Mouse (Mus musculus) kidney, adult 11 months (tissue): ENCODE measurements around the gene Cux1.

Source experiments
- DNase-seq: peaks from one replicate; pipeline ENCODE4 v3.0.0; 2022

Gene Cux1

DNA sequence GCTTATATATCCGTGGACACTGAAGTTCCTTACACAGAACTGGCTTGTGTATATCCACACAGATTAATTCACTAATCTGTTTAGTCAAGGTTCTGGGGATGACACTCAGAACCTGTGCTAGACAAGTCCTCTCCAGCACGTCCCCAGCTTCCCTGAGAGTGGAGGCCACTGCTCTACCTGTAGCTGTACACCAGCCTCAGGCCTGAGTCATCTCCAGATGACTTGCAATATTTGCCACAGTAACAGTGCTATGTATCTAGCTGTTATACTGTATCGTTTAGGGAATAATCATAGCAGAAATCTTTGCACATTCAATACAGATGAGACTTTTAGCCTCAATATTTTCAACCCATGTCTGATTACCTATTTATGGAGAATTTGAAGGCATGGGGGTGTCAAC lies 146.0 kb downstream of the Cux1 start:
- DNase-seq: no peak

DNA sequence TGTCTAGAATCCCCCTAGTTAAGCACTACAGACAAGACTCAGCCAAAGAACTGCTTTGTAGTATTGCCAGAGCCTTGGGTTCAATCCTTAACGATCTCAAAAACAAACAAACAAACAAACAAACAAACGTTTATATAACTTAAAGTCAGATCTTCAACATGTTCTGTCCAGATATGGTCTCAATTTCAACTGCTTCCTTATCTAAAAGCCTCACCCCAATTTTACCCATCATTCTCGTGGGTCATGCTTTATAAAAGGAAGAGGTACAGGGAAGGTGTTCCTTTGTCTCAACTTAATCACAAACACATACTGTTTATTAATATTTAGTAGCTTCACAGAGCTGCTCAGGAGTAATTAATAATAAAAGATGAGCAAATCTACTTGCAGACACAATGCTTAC lies 146.9 kb downstream of the Cux1 start:
- no peak for DNase-seq

DNA sequence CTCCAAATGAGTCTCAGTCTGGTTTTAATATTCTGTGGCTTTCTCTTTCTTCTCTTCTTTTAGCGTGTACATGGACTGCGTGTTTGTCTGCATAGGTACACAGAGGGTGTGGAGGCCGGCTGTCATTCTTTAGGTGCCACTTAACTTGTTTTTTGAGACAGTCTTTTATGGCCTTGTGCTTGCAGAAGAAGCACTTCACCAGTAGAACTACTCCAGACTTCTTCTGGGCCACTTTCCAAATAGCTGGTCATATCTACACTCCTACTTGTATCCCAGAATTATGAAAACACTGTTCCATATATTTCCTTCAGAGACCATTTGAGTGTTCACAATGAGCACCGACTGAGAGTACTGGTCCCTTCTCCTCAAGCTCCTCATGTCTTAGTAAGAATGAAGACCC lies 149.4 kb downstream of the Cux1 start:
- no peak for DNase-seq

DNA sequence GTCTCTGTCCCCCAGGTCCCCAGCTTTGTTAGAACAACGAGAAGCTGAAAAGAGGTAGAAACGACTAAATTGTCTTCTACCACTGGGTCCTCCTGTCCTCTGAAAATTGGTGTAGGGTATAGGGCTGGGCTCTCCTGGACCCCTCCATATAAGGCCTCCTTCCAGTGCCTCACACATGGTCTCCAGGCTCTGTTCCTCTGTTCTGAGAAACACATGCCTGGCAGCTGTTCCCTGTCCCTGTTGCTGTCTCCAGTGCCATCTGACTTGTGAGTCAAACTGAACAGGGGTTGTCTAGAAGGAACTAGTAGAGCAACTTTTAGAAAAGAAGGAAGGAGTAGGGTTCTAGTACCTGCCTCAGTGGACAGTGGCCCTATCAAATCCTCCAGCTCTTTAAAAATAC lies 152.8 kb downstream of the Cux1 start:
- no peak for DNase-seq

DNA sequence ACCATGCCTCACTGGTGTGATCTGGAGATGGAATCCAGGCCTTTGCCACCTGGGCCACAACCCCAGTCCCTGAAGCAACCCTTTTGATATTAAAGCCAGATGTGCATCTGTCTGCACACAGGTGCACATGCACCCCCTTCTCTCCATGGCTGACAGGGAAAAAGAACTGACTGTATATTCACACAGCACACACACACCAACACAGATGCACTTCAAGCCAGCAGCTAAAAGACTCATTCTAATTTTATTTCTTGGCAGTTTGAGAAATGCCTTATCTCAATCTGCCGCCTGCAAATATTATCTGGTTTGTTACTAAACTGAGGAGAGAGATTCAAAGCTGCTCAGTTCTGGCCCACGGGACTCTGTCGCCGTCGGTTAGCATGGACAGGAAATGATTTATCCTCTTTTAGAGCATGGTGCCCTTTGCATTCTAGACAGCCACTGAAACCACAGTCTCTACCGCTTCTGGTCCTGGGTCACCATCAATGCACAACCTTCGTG lies 156.6 kb downstream of the Cux1 start:
- no peak for DNase-seq

DNA sequence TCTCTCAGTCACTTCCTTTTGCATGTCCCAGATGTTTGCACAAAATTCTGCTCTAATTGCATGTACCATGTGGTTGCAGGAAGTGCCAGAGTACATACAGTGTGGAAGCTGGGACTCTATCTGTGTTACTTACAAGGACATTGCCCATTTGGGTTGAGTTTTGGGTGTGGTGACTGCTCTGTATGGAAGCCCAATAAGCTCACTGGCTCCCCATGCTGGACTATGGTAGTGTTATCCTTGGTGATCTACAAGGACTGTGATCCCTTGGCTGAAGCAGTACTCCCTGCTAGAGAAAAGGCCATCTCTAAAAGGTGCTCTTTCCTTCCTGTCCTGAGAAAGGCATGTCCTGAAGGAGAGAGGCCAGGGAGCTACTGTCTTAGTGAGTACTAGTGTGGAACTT lies 160.9 kb downstream of the Cux1 start:
- DNase-seq: no peak

DNA sequence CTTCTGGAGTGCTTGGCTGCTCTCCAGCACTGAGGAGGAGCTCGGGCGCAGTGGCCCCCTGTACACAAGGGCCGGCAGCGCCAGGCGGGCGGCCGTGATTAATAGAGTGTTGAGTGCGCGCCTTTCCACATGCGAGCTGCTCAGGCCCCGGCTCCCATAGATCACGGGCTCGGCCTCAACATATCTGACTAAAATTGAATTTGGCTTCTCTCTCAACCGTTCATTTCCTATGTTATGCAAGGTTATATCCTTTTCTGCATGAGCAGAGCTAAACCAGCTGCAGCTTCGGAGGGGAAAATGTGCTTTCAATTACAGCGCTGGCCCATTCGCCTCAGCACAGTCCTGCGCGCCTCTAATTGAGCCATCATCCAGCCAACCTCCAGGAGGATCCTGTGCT lies 163.7 kb downstream of the Cux1 start:
- DNase-seq: peak; percentile 66

DNA sequence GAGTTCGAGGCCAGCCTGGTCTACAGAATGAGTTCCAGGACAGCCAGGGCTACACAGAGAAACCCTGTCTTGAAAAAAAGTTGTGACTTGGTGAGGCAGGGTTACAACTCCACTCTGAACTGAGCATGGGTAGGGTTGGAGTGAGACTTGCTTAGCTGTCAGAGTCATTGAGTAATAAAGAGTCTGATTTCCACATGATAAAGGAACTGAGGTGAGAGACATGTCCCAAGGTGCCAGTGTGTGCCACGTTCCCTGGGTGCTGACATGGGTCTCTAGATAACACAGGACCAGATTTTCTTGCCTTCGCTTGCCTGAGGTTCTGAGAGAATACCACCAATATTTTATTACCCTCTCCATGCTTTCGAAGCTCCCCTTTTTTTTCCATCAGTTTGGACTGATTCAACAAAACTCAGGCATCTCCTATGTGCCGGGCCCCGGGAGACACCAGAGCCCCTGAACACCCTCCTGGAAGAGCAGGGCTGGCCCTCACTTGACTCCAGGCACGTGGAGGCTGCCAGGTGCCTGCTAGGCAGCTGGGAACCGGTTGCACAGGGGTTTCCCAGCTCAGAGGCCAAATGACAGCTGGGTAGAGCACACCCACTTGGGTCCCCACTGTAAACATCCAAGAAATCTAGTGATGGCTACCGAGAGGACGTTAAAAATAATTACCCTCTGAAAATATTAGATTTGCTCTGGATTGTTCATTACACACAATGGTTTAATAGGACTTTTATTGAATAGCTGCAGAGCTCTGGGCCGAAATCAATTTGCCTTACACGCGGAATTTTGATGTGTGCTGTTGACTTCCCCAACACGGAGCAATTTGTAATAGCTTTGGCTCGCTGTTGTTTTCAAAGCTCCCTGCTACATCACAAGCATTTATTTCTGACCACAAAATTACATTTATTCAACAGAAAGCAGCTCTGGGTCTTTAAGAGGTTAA lies 164.4 kb downstream of the Cux1 start:
- DNase-seq: no peak

DNA sequence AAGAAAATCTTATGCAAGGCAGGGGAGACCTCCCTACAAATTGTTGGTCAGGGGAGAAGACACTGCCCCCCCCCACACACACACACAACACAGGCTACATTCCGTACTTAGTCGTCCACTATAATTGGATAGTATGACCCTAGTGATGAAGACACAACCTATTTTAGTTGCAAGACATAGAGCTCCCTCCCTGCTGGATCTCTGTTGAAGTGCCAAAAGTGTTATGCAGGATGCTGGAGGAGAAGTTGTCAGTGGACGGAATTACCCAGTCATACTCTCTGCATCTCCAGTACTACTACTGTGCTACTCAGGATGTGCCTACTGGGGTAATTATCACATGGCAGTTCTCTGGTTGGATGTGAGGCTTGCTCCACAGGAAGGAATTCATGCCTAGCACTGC lies 168.6 kb downstream of the Cux1 start:
- DNase-seq: no peak

DNA sequence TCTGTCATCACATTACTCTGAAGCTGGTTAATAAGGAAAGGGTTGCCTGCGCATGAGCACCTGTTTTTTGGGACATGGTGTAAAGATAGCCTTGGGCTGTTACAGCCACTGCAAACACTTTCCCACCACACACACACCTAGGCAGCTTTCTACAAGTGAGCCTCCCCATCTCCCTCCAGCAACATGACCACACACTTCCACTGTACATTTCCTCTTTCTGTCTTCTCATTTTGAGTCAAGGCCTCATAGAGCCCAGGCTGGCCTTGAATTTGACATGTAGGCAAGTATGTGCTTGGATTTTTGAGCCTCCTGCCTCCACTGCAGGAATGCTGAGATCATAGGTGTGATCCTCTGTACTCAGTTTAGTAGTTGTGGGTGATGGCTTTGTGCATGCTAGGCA lies 170.6 kb downstream of the Cux1 start:
- no peak for DNase-seq

DNA sequence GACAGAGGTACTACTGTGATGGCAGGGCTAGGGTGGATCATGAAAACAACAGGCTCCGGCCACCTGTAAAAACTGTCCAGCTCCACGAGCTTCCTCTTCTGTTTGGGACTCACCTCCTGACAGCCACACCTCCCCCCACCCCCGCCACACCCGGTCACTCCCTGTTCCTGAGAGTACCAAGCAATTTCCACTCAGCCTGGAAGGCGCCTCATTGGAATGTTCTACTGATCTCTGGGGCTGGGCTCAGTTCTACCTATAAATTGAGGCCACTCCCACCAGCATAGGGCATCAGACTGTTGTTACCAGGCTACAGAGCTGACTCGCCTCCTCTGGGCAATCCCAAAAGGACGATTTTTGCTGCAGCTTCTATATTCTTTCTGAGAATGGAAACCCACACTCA lies 171.0 kb downstream of the Cux1 start:
- DNase-seq: peak; percentile 22

DNA sequence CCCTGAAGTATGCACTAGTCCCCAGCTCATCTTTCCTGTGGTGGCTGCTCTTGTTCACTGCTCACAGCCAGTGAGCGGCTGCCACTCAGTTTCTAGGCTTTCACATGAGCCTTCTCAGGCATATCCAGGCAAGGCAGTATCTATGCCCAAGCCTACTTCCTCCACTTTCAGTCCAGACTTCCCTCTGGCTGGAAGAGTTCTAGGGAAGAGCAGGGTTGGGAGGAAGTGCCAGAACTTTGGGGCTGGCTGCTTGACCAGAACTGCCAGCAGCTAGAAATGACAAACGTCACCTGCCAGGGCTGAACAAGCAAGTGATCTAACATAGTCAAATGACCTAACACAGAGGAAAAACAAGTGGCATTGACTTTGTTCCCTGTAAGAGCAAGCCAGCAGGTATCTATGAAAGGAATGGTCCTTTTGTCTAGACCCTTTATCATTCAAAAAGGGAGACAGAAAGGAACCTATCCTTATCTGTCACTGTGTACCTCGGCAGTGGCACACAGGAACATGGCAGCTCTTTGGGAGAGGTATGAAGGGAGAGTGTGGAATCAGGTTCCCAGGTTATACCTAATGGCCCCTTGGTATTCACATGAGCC lies 171.6 kb downstream of the Cux1 start:
- no peak for DNase-seq

DNA sequence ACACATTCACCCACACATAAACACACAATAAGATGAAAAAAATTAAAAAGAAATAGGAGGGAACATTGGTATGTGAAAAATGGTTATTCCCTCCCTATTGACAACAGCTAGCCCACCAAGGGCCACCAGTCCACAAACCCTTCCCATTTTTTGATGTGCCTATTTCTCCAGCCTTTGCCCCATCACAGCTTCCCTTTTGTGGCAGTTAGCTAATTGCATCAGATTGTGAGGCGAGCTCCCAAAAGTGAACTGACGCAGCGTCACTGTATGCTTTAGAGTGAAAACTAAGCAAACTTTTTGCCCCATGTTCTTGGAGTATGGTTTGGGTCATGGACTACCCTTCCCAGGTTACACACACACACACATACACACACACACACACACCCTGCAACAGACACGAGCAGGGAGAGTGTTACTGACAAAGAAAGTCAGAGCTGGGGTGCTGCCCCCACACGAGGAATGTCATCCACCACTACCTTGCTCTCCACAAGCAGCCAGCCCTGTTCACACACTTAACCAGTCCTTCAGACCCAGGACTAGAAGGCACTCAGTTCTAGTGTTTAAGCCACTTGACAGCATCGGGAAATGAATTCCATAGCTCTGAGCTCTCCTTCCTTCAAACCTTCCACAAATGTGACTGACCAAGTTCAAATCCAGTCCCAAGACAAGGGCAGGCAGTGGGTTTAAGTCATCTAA lies 172.6 kb downstream of the Cux1 start:
- DNase-seq: no peak

DNA sequence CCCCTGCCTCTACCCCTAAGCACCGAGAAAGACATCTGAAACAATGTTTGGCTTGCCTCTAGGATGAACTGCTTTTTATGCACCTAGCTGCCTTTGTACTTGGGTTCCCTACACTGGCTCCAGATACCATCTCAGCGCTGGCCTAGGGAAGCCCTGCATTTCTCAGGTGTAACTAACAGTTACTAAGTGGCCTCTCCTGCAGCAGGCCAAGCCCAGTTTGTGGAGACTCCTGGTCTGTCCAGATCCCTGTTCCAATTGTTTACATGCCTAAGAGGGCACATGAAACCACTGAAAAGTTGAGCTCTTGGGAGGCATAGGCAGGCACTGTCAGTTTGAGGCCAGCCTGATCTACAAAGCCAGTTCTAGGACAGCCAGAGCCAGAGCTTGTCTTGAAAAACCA lies 173.7 kb downstream of the Cux1 start:
- DNase-seq: no peak

DNA sequence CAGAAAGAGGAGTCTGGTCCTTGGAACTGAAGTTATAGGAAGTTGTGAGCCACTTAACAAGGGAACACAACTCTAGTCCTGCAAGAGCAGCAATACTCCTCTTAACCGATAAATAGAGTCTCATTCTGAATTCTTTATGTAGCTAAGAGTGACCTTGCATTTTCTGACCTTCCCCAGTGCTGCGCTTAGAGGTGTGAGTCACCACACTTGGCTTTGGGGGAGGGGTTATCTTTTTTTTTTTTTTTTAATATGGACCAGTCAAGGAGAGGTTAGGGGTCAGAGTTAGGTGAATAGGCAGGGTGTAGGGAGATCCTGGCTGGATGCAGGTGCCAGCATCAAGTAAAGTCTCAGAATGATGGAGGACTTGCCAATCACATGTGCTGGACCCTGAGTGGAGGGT lies 180.5 kb downstream of the Cux1 start:
- DNase-seq: no peak

DNA sequence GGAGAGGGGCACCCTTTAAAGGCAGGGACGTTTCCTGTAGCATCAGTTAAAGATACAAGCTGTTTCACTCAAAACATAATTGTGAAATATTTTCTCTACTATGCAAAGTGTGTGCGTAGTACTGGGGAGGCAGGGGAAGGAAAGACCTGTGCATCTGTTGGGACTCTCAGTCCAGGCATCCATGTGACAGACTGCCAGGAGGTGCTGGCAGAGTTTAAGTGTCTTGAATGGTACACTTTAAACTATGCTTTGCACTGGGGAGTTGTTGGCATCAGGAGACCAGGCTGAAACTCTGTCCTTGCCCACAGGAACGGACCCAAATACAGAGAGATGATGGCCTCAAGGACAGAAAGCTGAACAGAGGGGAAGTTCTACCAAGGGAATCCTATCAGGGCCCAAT lies 182.1 kb downstream of the Cux1 start:
- no peak for DNase-seq

DNA sequence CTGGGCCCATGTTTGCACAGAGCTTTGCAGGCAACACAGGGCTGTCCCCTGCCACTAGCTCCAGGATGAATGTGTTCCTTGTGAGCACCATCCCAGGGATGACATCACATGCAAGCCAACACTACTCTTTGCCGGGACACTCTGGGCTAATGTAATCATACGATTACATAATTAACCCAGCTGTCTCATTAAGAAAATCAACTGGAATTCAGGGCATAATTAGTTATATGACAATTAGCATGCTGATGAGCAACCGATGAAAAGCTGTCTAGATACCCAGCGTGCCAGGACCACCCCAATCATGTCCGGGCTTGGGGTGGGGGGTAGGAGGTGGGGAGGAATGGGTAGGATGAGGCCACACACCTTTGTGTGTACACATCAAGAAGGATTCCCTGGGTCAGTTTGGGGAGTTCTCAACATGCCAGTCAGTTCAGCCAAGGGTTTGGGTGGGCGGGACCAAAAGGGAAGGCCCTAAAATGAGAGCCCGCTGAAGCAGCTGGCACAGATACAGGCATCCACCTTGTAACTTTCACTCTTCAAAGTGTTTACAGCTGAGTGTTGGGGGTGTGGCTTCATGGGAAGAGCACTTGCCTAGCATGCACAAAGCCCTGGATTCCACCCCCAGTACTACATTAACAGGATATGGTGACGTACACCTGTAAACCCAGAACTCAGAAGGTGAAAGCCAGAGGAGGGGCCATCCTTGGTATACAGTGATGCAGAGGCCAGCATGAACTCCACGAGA lies 184.9 kb downstream of the Cux1 start:
- DNase-seq: no peak

DNA sequence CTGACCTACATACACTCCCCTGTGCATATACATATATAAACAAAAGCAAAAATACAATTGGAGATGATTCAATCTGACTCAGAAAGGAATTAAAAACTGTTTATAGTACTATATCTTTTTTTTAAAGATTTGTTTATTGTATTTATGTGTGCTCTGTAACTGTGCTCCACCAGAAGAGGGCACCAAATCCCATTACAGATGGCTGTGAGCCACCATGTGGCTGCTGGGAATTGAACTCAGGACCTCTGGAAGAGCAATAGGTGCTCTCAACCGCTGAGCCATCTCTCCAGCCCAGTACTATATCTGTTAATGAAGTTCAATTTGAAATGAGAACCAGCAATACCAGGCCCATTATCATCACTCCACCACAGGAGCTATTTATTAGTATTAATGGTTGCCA lies 187.9 kb downstream of the Cux1 start:
- no peak for DNase-seq

DNA sequence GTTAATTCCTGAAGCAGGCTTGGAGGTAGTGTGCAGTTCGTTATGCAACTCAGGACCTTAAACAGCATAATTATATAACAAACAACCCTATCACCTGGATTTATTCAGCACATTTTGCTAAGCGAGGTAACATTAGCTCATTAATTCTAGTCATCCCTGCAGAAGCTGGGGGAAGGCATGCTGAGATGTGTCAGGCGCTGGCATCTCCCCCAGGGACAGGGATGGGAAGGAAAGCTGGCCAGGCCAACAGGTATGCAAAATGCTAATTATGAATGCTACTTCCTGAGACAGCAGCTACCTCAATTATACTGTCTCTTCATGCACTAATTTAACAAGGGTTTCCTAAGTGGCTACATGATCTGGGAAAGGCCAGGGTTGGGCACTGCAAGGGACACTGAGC lies 190.2 kb downstream of the Cux1 start:
- DNase-seq: no peak

DNA sequence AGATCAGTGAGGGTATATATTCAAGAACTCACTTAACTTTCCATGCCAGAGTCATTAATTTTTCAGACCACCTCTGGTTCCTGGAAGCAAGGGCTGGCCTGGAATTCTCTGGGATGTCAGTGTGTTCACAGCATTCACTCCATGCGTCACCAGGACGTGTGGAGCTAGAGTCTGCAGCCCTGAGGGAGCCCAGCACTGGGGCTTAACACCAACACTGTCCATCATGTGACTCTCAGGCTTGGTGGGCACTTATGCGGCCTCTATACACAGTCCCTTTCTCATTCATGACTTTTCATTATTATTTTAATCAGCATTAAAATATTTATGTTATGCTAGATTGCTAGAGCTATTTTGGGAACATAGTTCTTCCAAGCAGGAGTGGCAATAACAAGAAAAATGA lies 191.9 kb downstream of the Cux1 start:
- DNase-seq: no peak

DNA sequence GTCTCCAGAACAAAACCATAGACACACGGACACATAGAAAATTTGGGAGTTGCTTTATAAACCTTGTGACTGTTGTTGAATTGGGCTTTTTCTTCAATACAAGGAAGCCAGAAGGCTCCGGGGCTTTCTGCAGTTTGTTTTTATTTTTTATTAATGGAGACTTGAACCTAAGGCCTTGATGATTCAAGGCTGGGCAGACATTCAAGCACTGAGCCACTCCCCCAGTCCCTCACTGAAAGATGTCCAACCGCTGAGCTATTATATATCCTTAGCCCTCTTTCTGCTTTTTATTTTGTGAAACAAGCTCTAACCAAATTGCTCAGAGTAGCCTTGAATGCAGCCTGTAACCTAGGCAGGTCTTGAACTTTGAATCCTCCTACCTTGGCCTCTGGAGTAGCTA lies 195.0 kb downstream of the Cux1 start:
- DNase-seq: no peak

DNA sequence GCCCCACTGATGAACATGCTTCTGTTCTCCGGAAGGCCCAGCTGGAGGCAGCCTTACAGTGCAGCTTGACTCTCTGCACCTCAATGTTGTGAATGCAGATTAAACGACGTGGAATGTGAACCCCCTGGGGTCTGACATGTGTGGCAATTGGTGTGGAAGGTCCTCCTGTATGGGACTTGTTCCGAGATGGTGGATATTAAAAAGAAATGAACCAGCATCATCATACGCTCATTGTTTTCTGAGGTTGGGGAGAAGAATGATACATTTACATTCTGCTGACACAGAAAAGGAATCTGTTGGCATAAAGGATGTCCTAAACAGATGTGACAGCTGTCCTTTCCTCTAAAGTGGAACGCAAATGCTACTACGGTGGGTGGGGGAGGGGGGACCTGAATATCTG lies 203.9 kb downstream of the Cux1 start:
- DNase-seq: no peak
